Mouse (Mus musculus) ZHBTc4 (cell line): ENCODE measurements around the gene Insr.

Experiments used
- DNase-seq: peaks from one replicate; pipeline ENCODE4 v3.0.0-alpha.2; 2011; ENCODE audit warnings: low read depth, low spot score

Insr gene

DNA sequence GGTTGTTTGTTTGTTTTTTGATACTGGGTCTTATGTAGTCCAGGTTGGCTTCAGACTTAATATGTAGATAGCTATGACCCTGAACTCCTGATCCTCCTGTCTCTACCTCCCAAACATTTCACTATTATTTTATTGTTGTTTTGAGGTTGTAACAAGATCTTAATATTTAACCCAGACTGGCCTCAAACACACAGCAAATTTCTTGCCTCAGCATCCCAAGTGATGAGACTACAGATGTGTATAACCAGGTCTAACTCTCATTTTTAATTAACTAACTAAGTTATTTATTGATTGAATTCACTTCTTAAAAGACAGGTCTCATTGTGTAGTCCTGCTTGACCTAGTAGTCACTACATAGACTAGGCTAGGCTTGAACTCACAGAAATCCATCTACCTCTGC is 88.4 kb downstream of the Insr start:
- no peak for DNase-seq

DNA sequence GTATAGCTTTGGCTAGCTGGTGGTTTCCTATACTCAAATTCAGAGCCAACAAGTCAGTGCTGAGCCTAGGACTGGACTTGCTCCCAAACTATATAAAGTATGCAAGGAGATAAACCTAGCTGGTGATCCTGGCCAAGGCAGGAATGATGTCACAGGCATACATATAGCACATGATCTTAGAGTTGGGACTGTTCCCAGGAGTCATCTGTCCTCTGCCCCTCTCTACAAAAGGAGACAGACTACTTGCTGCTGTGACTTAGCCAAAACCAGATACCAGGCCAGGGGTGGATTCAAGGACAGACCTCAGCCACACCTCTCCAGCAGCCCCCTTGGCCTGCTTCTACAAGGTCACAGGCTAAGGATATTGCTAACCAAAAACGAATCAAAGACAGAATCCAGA is 92.0 kb downstream of the Insr start:
- no peak for DNase-seq

DNA sequence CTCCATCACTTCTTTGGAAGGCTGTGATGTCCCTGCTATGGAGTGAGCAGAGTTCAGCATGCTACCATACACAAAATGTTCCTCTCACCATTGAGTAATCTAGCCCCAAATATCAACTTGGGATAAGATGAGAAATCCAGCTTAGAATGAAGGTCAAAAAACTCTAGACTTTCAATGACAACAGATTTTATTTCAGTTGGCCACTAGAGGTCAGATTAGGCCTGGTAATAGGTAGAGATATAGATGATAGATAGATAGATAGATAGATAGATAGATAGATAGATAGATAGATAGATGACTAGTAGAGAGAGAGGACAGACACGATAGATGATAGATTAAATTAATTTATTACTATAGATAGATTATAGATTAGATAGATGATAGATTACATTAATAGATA is 99.5 kb downstream of the Insr start:
- DNase-seq, result no peak

DNA sequence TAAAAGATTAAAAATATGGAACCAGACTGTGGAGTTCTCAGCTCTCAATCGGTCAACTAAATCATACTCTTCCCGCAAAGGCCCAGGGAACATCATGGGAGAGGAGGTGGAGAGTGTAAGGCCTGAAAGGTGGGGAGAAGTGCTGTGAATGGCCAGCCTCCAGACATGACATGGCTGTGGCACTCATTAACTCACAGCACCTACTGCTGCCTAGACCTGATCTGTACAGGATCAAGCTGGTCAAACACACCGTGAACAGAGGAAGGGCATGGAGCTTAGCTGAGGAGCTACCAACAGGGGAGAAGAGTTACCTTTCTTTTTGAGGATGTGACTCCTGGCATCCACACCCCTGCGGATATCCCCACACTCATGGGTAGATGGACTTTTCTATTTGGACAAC is 102.0 kb downstream of the Insr start:
- DNase-seq, result no peak

DNA sequence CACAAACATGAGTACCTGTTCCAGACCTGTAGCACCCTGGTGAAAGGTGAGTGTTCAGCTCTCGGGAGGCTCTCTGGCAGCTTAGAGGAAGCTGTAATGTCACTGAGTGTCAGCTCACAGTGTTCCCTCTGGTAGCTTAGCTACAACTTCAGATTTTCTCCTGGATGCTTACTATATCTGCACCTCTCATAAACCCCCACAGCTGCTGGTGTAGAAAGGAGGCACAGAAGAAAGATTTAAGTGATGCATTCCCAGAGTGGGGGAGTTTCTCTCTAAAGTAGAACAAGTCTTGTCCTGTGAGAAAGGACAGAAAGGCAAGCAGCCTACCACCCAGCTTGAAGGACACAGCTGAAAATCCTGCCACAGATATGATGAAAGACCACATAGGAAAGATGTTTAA is 107.2 kb downstream of the Insr start:
- DNase-seq, result no peak

DNA sequence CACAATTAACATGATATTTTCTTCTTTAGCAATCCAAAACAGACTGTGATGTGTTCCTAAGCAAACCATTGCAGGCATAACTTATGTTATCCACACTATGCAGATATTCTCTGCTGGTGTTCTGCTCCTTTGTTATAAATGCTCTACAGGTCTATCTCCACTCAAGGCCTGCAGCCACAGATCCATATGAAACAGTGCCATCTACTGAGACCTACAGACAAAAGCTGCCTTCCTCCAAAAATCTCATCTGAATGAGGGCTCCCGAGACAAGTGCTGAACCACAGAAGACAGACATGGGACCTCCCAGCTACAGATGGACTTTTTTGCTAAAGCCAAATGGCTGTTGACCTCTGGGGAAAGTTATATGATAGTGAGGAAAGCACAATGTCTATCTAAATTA is 132.9 kb downstream of the Insr start:
- DNase-seq, result no peak

DNA sequence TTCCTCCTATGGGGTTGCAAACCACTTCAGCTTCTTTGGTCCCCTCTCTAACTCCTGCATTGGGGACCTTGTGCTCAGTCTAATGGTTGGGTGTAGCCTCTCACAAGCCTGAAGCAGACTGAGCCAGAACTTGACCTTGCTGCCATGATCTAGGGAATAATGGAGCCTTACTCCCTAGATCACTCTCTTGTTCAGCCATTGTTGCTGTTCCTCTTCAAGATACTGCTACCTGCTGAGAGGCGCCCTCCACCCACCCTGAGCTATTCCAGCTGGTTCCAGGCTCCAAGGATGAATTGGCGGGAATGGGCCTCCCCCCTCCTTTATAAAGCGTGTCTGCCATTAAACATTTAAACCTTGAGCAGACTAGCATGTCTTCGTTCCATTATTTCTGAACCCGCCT is 179.0 kb downstream of the Insr start:
- DNase-seq, result peak; percentile 88
